Comparison of ENCODE assay signal across 10 mouse cellular contexts in genomic region chr3:38357905-38358491, GRCm38 (mm10).
DNase-seq lines count a peak whose midpoint lies in the region; ATAC-seq lines count a peak whose summit lies in the region.
"Had no signal": no experiment of that assay in that cellular context is flagged by ENCODE, and none has a peak within 500 bp of the region (broad histone marks: within the 10 kb centered on the region; RNA-seq: fewer than 3 reads in every experiment).

No protein-coding gene starts in this region.

- H3K9me3 ChIP-seq in heart, embryonic 16.5 days (replicated peaks; ENCODE audit: control insufficient read depth, low read length) = no peaks in the 10 kb centered on the region
- H3K9me3 ChIP-seq: megakaryocyte, embryonic 14.5 days had no signal

- 0 out of 2 replicates have a peak overlapping the region, but pooled peaks have one; percentile 26 for H3K9ac ChIP-seq in heart, embryonic 16.5 days (ENCODE audit: low read length)

- H3K27me3 ChIP-seq in heart, embryonic 16.5 days (ENCODE audit: control insufficient read depth, insufficient read depth, low read length) = no peaks in the 10 kb centered on the region
- H3K27me3 ChIP-seq: megakaryocyte, embryonic 14.5 days had no signal

- peak overlapping the region; percentile 62 for H3K27ac ChIP-seq in heart, embryonic 16.5 days (ENCODE audit: low read length)

- peaks cover 13% of the 10 kb centered on the region for H3K4me1 ChIP-seq in heart, embryonic 16.5 days (ENCODE audit: control insufficient read depth, insufficient read depth, low read length)
- H3K4me1 ChIP-seq: megakaryocyte, embryonic 14.5 days had no signal

- WGBS in heart, embryonic 16.5 days = 14% methylated on average over 14 of the region's 14 CpGs

- no peaks in the 10 kb centered on the region for H3K36me3 ChIP-seq in heart, embryonic 16.5 days (ENCODE audit: control insufficient read depth, insufficient read depth)

- DNase-seq in CD4-positive, CD25-positive, alpha-beta regulatory T cell, adult 2 months (ENCODE audit: low read depth, low spot score) = peak; percentile 2
- DNase-seq in ovary, adult 18-20 months (ENCODE audit: low spot score) = peak; percentile 43
- no peak for DNase-seq in ovary, postnatal 10 days (ENCODE audit: low spot score)
- no peak for DNase-seq in gastrocnemius, postnatal 10 days
- DNase-seq in gastrocnemius, postnatal 36 days = no peak

- no peak for ATAC-seq in CD4-positive, CD25-positive, alpha-beta regulatory T cell, adult 4 months
- ATAC-seq in heart, embryonic 16.5 days (replicated peaks; ENCODE audit: extremely low read depth, insufficient read depth, low FRiP score) = peak; percentile 71
- ATAC-seq in megakaryocyte-erythroid progenitor cell, adult 5-6 weeks (replicated peaks; ENCODE audit: low FRiP score, low TSS enrichment, poor library complexity, severe bottlenecking) = peak; percentile 94
- ATAC-seq: intestine, postnatal 0 days had no signal

- peak overlapping the region; percentile 55 for H3K4me2 ChIP-seq in heart, embryonic 16.5 days (ENCODE audit: low read depth, low read length)

- intact Hi-C loops in gastrocnemius, postnatal 36 days (cut with DNase I) = no loop called here

- H3K4me3 ChIP-seq in heart, embryonic 16.5 days (ENCODE audit: low read length) = peak overlapping the region; percentile 32
- H3K4me3 ChIP-seq: megakaryocyte, embryonic 14.5 days had no signal

Comparison
In these comparisons a context has a peak if more than half of its experiments do, and no peak if none do; other contexts are left out.
1. DNase-seq: peak in CD4-positive, CD25-positive, alpha-beta regulatory T cell, adult 2 months (single experiment) and ovary, adult 18-20 months (single experiment); none in ovary, postnatal 10 days (single experiment), gastrocnemius, postnatal 10 days (single experiment) and gastrocnemius, postnatal 36 days (0 of 2).